Mouse (Mus musculus) forebrain, postnatal 0 days (tissue): ENCODE data around the gene Clgn. TPM values are rescaled to one million over a fixed set of nuclear protein-coding genes. Genes with fewer than 3 reads are reported as not detected.

Source experiments
- ATAC-seq: fragments of 200-750 bp; cut with Nextera tagmentation; 2 replicates; pipeline ENCODE4 v1.8.0; 2017; ENCODE audit warnings: mild to moderate bottlenecking, moderate library complexity
- DNase-seq: peaks from one replicate; pipeline ENCODE4 v3.0.0-alpha.2; 2015
- H3K27ac ChIP-seq: fragments of 300-500 bp; sonication (generic); 2 replicates; pipeline ENCODE4 v1.5.1; 2014; ENCODE audit warnings: low read depth, mild to moderate bottlenecking, antibody characterized with exemption, low read length, moderate library complexity, mixed read lengths
- H3K27me3 ChIP-seq: fragments of 300-500 bp; sonication (generic); 2 replicates; pipeline ENCODE4 v1.6.1; 2014; ENCODE audit warnings: mild to moderate bottlenecking, low read length, mixed read lengths; ENCODE audit not compliant: insufficient read depth
- H3K36me3 ChIP-seq: fragments of 300-500 bp; sonication (generic); 2 replicates; pipeline ENCODE4 v1.6.1; 2014; ENCODE audit warnings: mild to moderate bottlenecking, moderate library complexity; ENCODE audit not compliant: insufficient read depth
- H3K4me1 ChIP-seq: fragments of 300-500 bp; sonication (generic); 2 replicates; pipeline ENCODE4 v1.6.1; 2014; ENCODE audit warnings: antibody characterized with exemption; ENCODE audit not compliant: insufficient read depth
- H3K4me2 ChIP-seq: fragments of 300-500 bp; sonication (generic); 2 replicates; pipeline ENCODE4 v1.6.1; 2014; ENCODE audit warnings: low read depth, mild to moderate bottlenecking, moderate library complexity
- H3K4me3 ChIP-seq: fragments of 300-500 bp; sonication (generic); 2 replicates; pipeline ENCODE4 v1.5.1; 2014; ENCODE audit warnings: low read depth, low read length, mixed read lengths
- H3K9ac ChIP-seq: fragments of 300-500 bp; sonication (generic); 2 replicates; pipeline ENCODE4 v1.6.1; 2014; ENCODE audit warnings: mild to moderate bottlenecking
- H3K9me3 ChIP-seq: fragments of 300-500 bp; sonication (generic); 2 replicates; pipeline ENCODE4 v1.6.1; 2016; ENCODE audit warnings: low read length
- CTCF ChIP-seq: sonication (generic); IDR thresholded peaks from 2 replicates; pipeline ENCODE4 v1.5.1; 2016; ENCODE audit warnings: antibody characterized with exemption, control low read depth, low read depth
- WGBS: fragments of 180-500 bp; shearing (Covaris S2); extraction: QIAGEN DNeasy Blood & Tissue Kit; methylation state at CpG from one replicate; pipeline ENCODE4 v1.1.7; 2014; 5-methylcytosine and 5-hydroxymethylcytosine counted together
- polyA plus RNA-seq: library from polyadenylated mRNA; unstranded; fragments of >200 nt; fragmentation: Nextera tagmentation; extraction: Ambion mirVana; gene quantifications from 2 replicates; pipeline ENCODE4 v1.2.1, GENCODE M21; 2015
- total RNA-seq: library from RNA; depleted of rRNA; stranded (reverse); fragments of >200 nt; gene quantifications from 2 replicates; pipeline ENCODE4 v1.2.3, GENCODE M21; 2014; rRNA removed

Clgn gene
- total RNA-seq (3.4 and 3.5 TPM in 2 replicates), polyA plus RNA-seq (4.6 and 5.7 TPM in 2 replicates)

DNA sequence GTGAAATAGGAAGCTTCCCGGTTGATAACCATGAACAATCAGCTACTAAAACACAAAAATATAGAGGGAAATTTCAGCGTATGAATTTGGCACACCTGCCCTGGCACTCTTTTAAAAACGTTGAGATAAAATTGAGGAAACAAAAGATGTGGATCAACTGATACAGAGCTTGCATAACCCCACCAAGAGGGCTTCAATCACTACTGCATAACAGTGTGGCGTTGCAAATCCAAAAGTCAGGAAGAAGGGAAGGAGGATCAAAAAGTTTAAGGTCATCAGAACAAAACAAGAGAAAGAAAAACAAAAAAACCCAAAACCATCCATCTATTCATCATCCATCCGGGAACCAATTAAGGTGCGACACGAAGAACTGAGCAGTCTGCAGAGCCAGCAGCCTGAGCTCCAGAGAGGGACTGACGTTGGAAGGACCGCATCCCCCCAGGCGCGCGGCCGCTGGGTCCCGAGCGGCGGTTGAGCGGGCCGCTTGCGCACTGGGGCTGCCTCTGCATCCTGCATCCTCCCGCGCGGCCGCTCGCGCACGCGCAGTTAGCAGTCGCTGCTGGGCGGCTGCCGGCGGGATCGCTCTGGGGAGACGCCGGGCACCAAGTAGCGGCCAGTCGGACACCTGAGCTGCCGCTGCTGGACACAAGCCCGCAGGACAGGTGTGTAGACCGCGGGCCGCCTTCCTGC is at the start of gene Clgn:
TSS of gene Clgn (plus strand) at position 552 of the 690 bp plus-strand sequence.
- TF ChIP-seq CTCF: no peak
- H3K9me3 ChIP-seq: no peaks in the 10 kb centered on the region
- DNase-seq (peak; percentile 87), ATAC-seq (peak; percentile 95)
- H3K4me2 ChIP-seq: peak within 1 kb of the TSS; percentile 85
- H3K36me3 ChIP-seq: no peaks in the 10 kb centered on the region
- H3K27me3 ChIP-seq: no peaks in the 10 kb centered on the region
- H3K4me3 ChIP-seq: peak within 1 kb of the TSS; percentile 67
- peaks cover 6% of the 10 kb centered on the region; the same call in 1 of the 2 replicates for H3K4me1 ChIP-seq
- 5% methylated on average over 41 of the region's 41 CpGs for WGBS
- no peak within 1 kb of the TSS for H3K27ac ChIP-seq
- H3K9ac ChIP-seq: peak within 1 kb of the TSS; percentile 69

DNA sequence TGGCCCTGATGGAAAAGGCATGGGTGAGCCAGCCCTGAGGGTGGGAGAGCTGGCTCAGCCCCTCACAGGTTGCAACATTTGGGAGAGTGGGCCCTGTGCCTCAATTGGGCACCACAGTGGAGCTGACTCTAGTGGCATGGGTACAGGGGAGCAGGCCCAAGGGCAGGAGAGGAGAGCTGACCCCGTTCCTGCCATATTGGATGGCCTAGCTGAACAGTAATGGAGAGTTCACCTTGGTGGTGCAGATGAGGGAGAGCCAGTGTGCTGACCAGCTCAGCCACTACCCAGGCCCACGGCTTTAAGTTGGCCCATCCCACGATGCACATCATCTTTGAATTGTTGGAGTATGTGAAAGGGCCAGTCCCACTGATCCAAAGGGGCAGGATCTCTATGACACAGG is 47.6 kb upstream of the Clgn start:
- WGBS: 87% methylated on average over 3 of the region's 3 CpGs
- TF ChIP-seq CTCF: no peak
- Histone ChIP-seq H3K36me3 (no peaks in the 10 kb centered on the region), H3K27ac (no peak overlapping the region), H3K9ac (no peak overlapping the region), H3K4me3 (no peak overlapping the region), H3K9me3 (no peaks in the 10 kb centered on the region), H3K4me1 (no peaks in the 10 kb centered on the region), H3K27me3 (no peaks in the 10 kb centered on the region), H3K4me2 (no peak overlapping the region)
- ATAC-seq (no peak), DNase-seq (no peak)

DNA sequence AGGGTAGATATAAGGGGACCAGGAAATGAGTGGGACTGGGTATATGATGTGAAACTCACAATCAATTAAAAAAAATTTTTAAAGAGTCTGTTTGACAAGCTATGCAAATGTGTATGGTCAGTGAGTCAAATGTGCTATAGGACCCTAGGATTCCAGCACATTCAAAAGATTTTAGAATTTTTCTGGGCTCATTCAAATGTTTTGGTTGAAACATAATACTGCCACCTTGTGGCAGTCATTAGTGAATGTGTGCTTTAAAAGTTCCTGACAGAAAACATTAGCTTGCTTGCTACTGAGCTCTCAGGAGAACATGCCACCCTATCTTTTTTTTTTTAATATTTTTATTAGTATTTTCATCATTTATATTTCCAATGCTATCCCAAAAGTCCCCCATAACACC is 47.0 kb upstream of the Clgn start:
- H3K4me1 ChIP-seq: no peaks in the 10 kb centered on the region
- H3K4me3 ChIP-seq: no peak overlapping the region
- no peak overlapping the region for H3K4me2 ChIP-seq
- no peaks in the 10 kb centered on the region for H3K9me3 ChIP-seq
- no peaks in the 10 kb centered on the region for H3K36me3 ChIP-seq
- no peaks in the 10 kb centered on the region for H3K27me3 ChIP-seq
- no peak for ATAC-seq
- no peak overlapping the region for H3K9ac ChIP-seq
- peak; percentile 66 for DNase-seq
- peak; percentile 59 for TF ChIP-seq CTCF
- no peak overlapping the region for H3K27ac ChIP-seq

DNA sequence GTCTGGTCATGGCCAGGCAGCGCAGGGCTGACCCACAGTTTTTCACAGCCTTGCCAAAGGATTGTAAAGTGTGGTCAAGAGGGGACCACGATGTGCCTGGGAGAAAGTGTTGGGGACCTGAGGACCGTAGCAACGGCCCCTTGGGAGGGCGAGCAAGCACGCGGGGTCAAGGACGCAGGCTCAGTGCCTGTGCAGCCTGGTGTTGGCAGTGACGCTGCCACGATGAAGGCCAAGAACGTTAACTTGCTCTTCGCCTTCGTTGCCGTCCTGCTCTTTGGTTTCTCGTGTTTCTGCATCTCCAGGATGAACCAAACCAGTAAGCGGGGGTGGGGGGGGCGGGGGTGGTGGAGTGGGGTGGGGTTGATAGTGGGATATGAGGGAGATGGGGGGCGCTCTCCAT is 41.4 kb upstream of the Clgn start, which contains the start of gene Mgat4d:
TSS of gene Mgat4d (plus strand) at position 209 of the 400 bp plus-strand sequence.
- Histone ChIP-seq H3K4me1 (no peaks in the 10 kb centered on the region), H3K4me3 (no peak within 1 kb of the TSS), H3K9me3 (no peaks in the 10 kb centered on the region), H3K27me3 (no peaks in the 10 kb centered on the region), H3K9ac (no peak within 1 kb of the TSS), H3K4me2 (no peak within 1 kb of the TSS), H3K36me3 (no peaks in the 10 kb centered on the region), H3K27ac (no peak within 1 kb of the TSS)
- DNase-seq: no peak
- no peak for TF ChIP-seq CTCF
- no peak for ATAC-seq
- WGBS: 88% methylated on average over 18 of the region's 18 CpGs

DNA sequence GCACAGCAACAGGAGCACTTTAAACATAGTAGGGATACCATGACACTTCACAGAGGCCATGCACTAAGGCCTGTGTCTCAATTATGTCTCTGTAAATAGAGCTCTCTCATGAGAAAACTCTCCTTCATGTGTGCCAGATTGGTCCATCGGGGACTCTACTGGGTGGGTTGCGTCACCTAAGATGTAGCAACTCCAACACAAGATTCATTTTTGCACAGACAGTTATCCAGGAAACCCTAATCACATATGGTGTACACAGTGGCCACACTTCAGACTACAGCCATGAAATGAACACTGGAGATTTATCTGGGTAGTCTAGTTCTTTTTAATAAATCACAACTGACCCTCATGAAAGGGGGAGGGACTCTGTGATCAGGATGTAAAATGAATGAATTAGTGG is 38.4 kb upstream of the Clgn start:
- no peak for ATAC-seq
- no peak overlapping the region for H3K4me3 ChIP-seq
- no peak for TF ChIP-seq CTCF
- H3K4me2 ChIP-seq: no peak overlapping the region
- H3K4me1 ChIP-seq: no peaks in the 10 kb centered on the region
- no peaks in the 10 kb centered on the region for H3K36me3 ChIP-seq
- WGBS: 97% methylated on average over 2 of the region's 2 CpGs
- no peaks in the 10 kb centered on the region for H3K27me3 ChIP-seq
- H3K9ac ChIP-seq: no peak overlapping the region
- no peak for DNase-seq
- H3K27ac ChIP-seq: no peak overlapping the region
- no peaks in the 10 kb centered on the region for H3K9me3 ChIP-seq

DNA sequence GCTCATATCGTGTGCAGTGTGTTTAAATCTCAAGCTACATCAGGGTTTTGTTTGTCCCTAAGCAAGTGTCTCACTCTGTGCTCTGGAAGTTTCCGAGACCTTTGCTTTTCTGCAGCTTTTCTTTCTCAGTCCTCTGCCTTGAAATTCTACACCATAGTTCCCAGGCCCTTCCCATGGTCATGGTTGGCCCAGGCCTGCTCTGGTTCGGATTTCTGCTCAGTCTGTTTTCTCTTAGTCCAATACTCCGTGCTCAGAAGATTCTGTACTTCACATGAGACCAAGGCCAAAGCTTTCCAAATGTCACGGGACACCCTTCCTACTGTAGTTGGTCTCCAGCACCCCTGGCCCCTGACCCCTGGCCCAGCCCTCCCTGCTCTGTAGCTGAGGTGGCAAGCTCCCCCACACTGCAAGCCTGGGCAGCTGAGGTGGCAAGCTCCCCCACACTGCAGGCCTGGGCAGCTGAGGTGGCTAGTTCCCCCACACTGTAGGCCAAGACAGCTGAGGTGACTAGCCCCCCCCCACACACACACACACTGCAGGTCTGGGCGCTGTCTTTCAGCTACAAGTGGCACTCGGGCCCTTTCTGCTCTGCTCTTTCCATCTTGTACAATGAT is 26.4 kb upstream of the Clgn start:
- Histone ChIP-seq H3K4me2 (no peak overlapping the region), H3K4me1 (no peaks in the 10 kb centered on the region), H3K27ac (no peak overlapping the region), H3K4me3 (no peak overlapping the region), H3K9ac (no peak overlapping the region), H3K27me3 (no peaks in the 10 kb centered on the region), H3K9me3 (no peaks in the 10 kb centered on the region), H3K36me3 (no peaks in the 10 kb centered on the region)
- DNase-seq (no peak), ATAC-seq (no peak)
- 72% methylated on average over 7 of the region's 7 CpGs for WGBS
- TF ChIP-seq CTCF: no peak

DNA sequence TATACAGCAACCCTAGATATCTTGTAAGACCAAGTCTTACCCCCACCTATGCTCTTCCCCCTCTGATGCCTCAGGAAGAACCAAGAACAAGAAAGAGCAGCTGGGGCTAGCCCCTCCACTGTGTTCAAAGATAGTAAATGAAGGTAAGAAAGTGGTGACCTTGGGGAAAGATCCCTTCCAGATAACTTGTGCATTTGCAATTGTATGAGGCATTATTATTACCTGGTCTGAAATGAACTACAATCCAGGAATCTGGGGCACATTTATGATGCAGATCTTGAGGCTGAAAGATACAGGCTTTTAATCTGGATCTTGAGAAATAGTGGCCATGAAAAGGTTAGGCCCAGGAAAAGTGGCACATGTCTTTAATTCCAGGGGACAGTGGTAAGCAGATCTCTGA is 12.4 kb upstream of the Clgn start:
- ATAC-seq (no peak), DNase-seq (no peak)
- H3K27ac ChIP-seq: no peak overlapping the region
- no peaks in the 10 kb centered on the region for H3K27me3 ChIP-seq
- no peak overlapping the region for H3K4me2 ChIP-seq
- H3K9ac ChIP-seq: no peak overlapping the region
- H3K36me3 ChIP-seq: no peaks in the 10 kb centered on the region
- TF ChIP-seq CTCF: no peak
- no peaks in the 10 kb centered on the region for H3K4me1 ChIP-seq
- no peak overlapping the region for H3K4me3 ChIP-seq
- no peaks in the 10 kb centered on the region for H3K9me3 ChIP-seq
